Mouse (Mus musculus): ENCODE measurements at regions not wholly inside any gene's neighbourhood (a gene's known extent, or its start where the extent isn't known, plus 50 kb on each side); places are given as distances from the start of the nearest gene placed in this dataset.

GRCm38 (mm10) chr2:174897424-174897823, 112.6 kb upstream of the Gm14444 start:
- DNase-seq, result peak; percentile 12 to 37

GRCm38 (mm10) chr2:174899940-174900670, 109.9 kb upstream of the Gm14444 start:
- no peak for DNase-seq

- peak; percentile 33 to 35 for DNase-seq
These were observed 109.4 kb upstream of the Gm14444 start for GRCm38 (mm10) chr2:174900671-174900991.

GRCm38 (mm10) chr2:174901801-174902200, 108.2 kb upstream of the Gm14444 start:
- no peak for DNase-seq

GRCm38 (mm10) chr2:174903627-174904026, 106.4 kb upstream of the Gm14444 start:
- DNase-seq, result no peak

- DNase-seq, result peak in 1 of 2 experiments; percentile 25
These were observed 104.0 kb upstream of the Gm14444 start for GRCm38 (mm10) chr2:174905865-174906639.

- no peak for DNase-seq
These were observed 92.7 kb upstream of the Gm14444 start for GRCm38 (mm10) chr2:174917146-174917905.

GRCm38 (mm10) chr2:174917975-174918374, 92.1 kb upstream of the Gm14444 start:
- DNase-seq, result no peak

- DNase-seq, result no peak
These were observed 87.8 kb upstream of the Gm14444 start for GRCm38 (mm10) chr2:174922208-174922607.

GRCm38 (mm10) chr2:174929718-174930117, 80.3 kb upstream of the Gm14444 start:
- DNase-seq, result no peak

GRCm38 (mm10) chr2:174932137-174933012, 77.7 kb upstream of the Gm14444 start:
- peak; percentile 74 to 75 for DNase-seq

GRCm38 (mm10) chr2:174933013-174933353, 77.1 kb upstream of the Gm14444 start:
- no peak for DNase-seq

GRCm38 (mm10) chr2:174936665-174937064, 73.4 kb upstream of the Gm14444 start:
- DNase-seq, result no peak

GRCm38 (mm10) chr2:174937930-174938329, 72.1 kb upstream of the Gm14444 start:
- no peak for DNase-seq

- DNase-seq, result no peak
These were observed 67.8 kb upstream of the Gm14444 start for GRCm38 (mm10) chr2:174942221-174942620.

GRCm38 (mm10) chr2:174948106-174948505, 61.9 kb upstream of the Gm14444 start:
- DNase-seq, result no peak
